Mouse (Mus musculus) neural tube, embryonic 11.5 days (tissue): ENCODE data around the gene Akain1. TPM values are rescaled to one million over a fixed set of nuclear protein-coding genes. Genes with fewer than 3 reads are reported as not detected.

Experiments used
- ATAC-seq: fragments of 200-750 bp; cut with Nextera tagmentation; 2 replicates; pipeline ENCODE4 v1.8.0; 2017; ENCODE audit warnings: moderate number of reproducible peaks, mild to moderate bottlenecking, moderate TSS enrichment, moderate library complexity; ENCODE audit not compliant: insufficient read depth, low FRiP score, low TSS enrichment
- DNase-seq: peaks from one replicate; pipeline ENCODE4 v3.0.0-alpha.2; 2015; ENCODE audit warnings: low spot score
- H3K27ac ChIP-seq: fragments of 300-500 bp; sonication (generic); 2 replicates; pipeline ENCODE4 v1.5.1; 2014; ENCODE audit warnings: low read depth, mild to moderate bottlenecking, low read length
- H3K27me3 ChIP-seq: fragments of 300-500 bp; sonication (generic); 2 replicates; pipeline ENCODE4 v1.6.1; 2014; ENCODE audit warnings: mild to moderate bottlenecking, low read length, mixed read lengths; ENCODE audit not compliant: control insufficient read depth, insufficient read depth
- H3K36me3 ChIP-seq: fragments of 300-500 bp; sonication (generic); 2 replicates; pipeline ENCODE4 v1.6.1; 2014; ENCODE audit warnings: mild to moderate bottlenecking, low read length, moderate library complexity, mixed read lengths; ENCODE audit not compliant: control insufficient read depth, insufficient read depth
- H3K4me1 ChIP-seq: fragments of 300-500 bp; sonication (generic); 2 replicates; pipeline ENCODE4 v1.6.1; 2014; ENCODE audit warnings: low read length, mixed read lengths; ENCODE audit not compliant: control insufficient read depth, insufficient read depth
- H3K4me2 ChIP-seq: fragments of 300-500 bp; sonication (generic); 2 replicates; pipeline ENCODE4 v1.6.1; 2014; ENCODE audit warnings: low read depth, mild to moderate bottlenecking, moderate library complexity
- H3K4me3 ChIP-seq: fragments of 300-500 bp; sonication (generic); 2 replicates; pipeline ENCODE4 v1.5.1; 2014; ENCODE audit warnings: low read depth, low read length
- H3K9ac ChIP-seq: fragments of 300-500 bp; sonication (generic); 2 replicates; pipeline ENCODE4 v1.6.1; 2014; ENCODE audit warnings: mild to moderate bottlenecking, low read length
- H3K9me3 ChIP-seq: fragments of 300-500 bp; sonication (generic); 2 replicates; pipeline ENCODE4 v1.6.1; 2016; ENCODE audit warnings: low read length; ENCODE audit not compliant: control insufficient read depth
- WGBS: fragments of 180-500 bp; shearing (Covaris S2); extraction: QIAGEN DNeasy Blood & Tissue Kit; methylation state at CpG from one replicate; pipeline ENCODE4 v1.1.7; 2014; 5-methylcytosine and 5-hydroxymethylcytosine counted together
- polyA plus RNA-seq: library from polyadenylated mRNA; unstranded; fragments of >200 nt; fragmentation: Nextera tagmentation; extraction: Ambion mirVana; gene quantifications from 2 replicates; pipeline ENCODE4 v1.2.1, GENCODE M21; 2014

The Akain1 gene
- polyA plus RNA-seq, 1 experiment from 2014 or later: 0.32 TPM

GRCm38 (mm10) chr17:69472401-69472800 is 33.3 kb downstream of the Akain1 start:
- ATAC-seq (no peak), DNase-seq (no peak)
- Histone ChIP-seq H3K27ac (no peak overlapping the region), H3K4me1 (peaks cover 3% of the 10 kb centered on the region; the same call in 1 of the 2 replicates), H3K4me2 (no peak overlapping the region), H3K9me3 (no peaks in the 10 kb centered on the region), H3K27me3 (no peaks in the 10 kb centered on the region), H3K9ac (no peak overlapping the region), H3K36me3 (no peaks in the 10 kb centered on the region), H3K4me3 (no peak overlapping the region)
- WGBS: 77% methylated on average over 9 of the region's 9 CpGs

GRCm38 (mm10) chr17:69474084-69474483 is 35.0 kb downstream of the Akain1 start:
- no peak overlapping the region for H3K9ac ChIP-seq
- no peaks in the 10 kb centered on the region for H3K27me3 ChIP-seq
- WGBS: 84% methylated on average over 4 of the region's 4 CpGs
- H3K4me2 ChIP-seq: no peak overlapping the region
- ATAC-seq (no peak), DNase-seq (no peak)
- no peak overlapping the region for H3K4me3 ChIP-seq
- no peak overlapping the region for H3K27ac ChIP-seq
- H3K36me3 ChIP-seq: no peaks in the 10 kb centered on the region
- H3K9me3 ChIP-seq: no peaks in the 10 kb centered on the region
- H3K4me1 ChIP-seq: peaks cover 7% of the 10 kb centered on the region; the same call in 1 of the 2 replicates

GRCm38 (mm10) chr17:69475423-69475822 is 36.3 kb downstream of the Akain1 start:
- H3K27ac ChIP-seq: no peak overlapping the region
- H3K27me3 ChIP-seq: no peaks in the 10 kb centered on the region
- ATAC-seq (peak; percentile 90), DNase-seq (peak; percentile 87)
- H3K36me3 ChIP-seq: no peaks in the 10 kb centered on the region
- H3K9ac ChIP-seq: peak overlapping the region; percentile 71
- H3K4me2 ChIP-seq: peak overlapping the region; percentile 58
- peaks cover 7% of the 10 kb centered on the region; the same call in 1 of the 2 replicates for H3K4me1 ChIP-seq
- peak overlapping the region; percentile 36 for H3K4me3 ChIP-seq
- WGBS: under 1% methylated on average over 20 of the region's 20 CpGs
- H3K9me3 ChIP-seq: no peaks in the 10 kb centered on the region

DNA sequence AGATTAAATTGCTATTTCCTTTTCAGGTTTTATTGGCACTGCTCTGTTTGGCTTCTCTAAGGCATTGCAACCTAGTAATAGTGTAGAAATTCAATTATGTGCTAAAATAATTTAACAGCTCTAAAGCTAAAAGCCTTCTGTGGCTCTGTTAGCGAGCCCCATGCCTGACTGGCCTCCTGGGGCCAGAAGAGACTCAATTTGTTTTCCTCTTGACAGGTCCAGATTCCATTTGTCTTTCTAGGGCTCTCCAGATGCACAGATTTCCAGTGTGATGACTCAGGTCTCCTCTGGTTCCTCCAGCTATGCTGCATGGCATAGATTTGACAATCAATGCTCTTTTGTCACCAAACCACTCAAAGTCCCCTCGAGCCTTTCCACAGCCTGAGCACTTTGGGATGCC is 38.4 kb downstream of the Akain1 start:
- Histone ChIP-seq H3K4me2 (no peak overlapping the region), H3K9ac (no peak overlapping the region), H3K27me3 (no peaks in the 10 kb centered on the region), H3K27ac (no peak overlapping the region), H3K4me1 (peaks cover 7% of the 10 kb centered on the region; the same call in 1 of the 2 replicates), H3K36me3 (no peaks in the 10 kb centered on the region), H3K9me3 (no peaks in the 10 kb centered on the region), H3K4me3 (no peak overlapping the region)
- WGBS: 12% methylated on average over 2 of the region's 2 CpGs
- ATAC-seq: no peak
- DNase-seq: no peak

GRCm38 (mm10) chr17:69479261-69479660 is 40.1 kb downstream of the Akain1 start:
- Histone ChIP-seq H3K4me3 (no peak overlapping the region), H3K4me1 (peaks cover 7% of the 10 kb centered on the region; the same call in 1 of the 2 replicates), H3K27ac (no peak overlapping the region), H3K4me2 (no peak overlapping the region), H3K36me3 (no peaks in the 10 kb centered on the region), H3K9ac (no peak overlapping the region), H3K9me3 (no peaks in the 10 kb centered on the region), H3K27me3 (no peaks in the 10 kb centered on the region)
- DNase-seq: no peak
- ATAC-seq: no peak
- 75% methylated on average over 4 of the region's 4 CpGs for WGBS

- Histone ChIP-seq H3K4me2 (no peak overlapping the region), H3K4me3 (no peak overlapping the region), H3K4me1 (no peaks in the 10 kb centered on the region), H3K9ac (no peak overlapping the region), H3K36me3 (no peaks in the 10 kb centered on the region), H3K27ac (no peak overlapping the region), H3K27me3 (no peaks in the 10 kb centered on the region), H3K9me3 (no peaks in the 10 kb centered on the region)
- ATAC-seq (no peak), DNase-seq (no peak)
- 88% methylated on average over 12 of the region's 12 CpGs for WGBS
Measured at GRCm38 (mm10) chr17:69487116-69487515, 48.0 kb downstream of the Akain1 start.

GRCm38 (mm10) chr17:69487884-69488283 is 48.8 kb downstream of the Akain1 start:
- no peak overlapping the region for H3K9ac ChIP-seq
- H3K4me1 ChIP-seq: no peaks in the 10 kb centered on the region
- no peak overlapping the region for H3K27ac ChIP-seq
- WGBS: 88% methylated on average over 6 of the region's 6 CpGs
- H3K9me3 ChIP-seq: no peaks in the 10 kb centered on the region
- no peak for ATAC-seq
- DNase-seq: no peak
- no peak overlapping the region for H3K4me3 ChIP-seq
- no peaks in the 10 kb centered on the region for H3K36me3 ChIP-seq
- H3K4me2 ChIP-seq: no peak overlapping the region
- H3K27me3 ChIP-seq: no peaks in the 10 kb centered on the region

- Histone ChIP-seq H3K27ac (no peak overlapping the region), H3K4me1 (no peaks in the 10 kb centered on the region), H3K9me3 (no peaks in the 10 kb centered on the region), H3K36me3 (no peaks in the 10 kb centered on the region), H3K27me3 (no peaks in the 10 kb centered on the region), H3K4me2 (no peak overlapping the region), H3K9ac (no peak overlapping the region), H3K4me3 (no peak overlapping the region)
- no peak for ATAC-seq
- no peak for DNase-seq
- WGBS: 93% methylated on average over 5 of the region's 5 CpGs
Measured at GRCm38 (mm10) chr17:69488826-69489225, 49.7 kb downstream of the Akain1 start.

DNA sequence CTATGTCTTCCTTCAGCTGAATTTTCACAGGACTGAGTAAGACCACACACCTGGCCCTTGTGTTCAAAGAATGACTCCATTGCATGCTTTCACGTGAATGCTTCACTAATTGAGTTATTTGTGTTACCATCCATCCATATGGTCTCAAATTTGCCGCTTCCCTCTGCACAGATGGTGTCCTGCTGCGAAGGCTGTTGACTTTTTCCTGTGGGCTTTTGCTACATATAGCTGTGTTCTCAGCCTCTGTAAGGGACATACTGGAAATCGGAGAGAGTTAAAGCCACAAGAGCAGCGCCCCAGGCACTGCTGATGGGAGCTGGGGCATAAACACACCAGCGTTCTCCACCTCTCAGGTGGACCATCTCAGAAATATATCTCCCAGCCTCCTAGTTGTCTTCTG is 53.2 kb downstream of the Akain1 start:
- no peak overlapping the region for H3K27ac ChIP-seq
- H3K4me2 ChIP-seq: no peak overlapping the region
- H3K4me3 ChIP-seq: no peak overlapping the region
- ATAC-seq: no peak
- 50% methylated on average over 6 of the region's 6 CpGs for WGBS
- H3K27me3 ChIP-seq: no peaks in the 10 kb centered on the region
- H3K4me1 ChIP-seq: no peaks in the 10 kb centered on the region
- H3K9me3 ChIP-seq: no peaks in the 10 kb centered on the region
- no peak for DNase-seq
- H3K9ac ChIP-seq: no peak overlapping the region
- no peaks in the 10 kb centered on the region for H3K36me3 ChIP-seq
